Mouse (Mus musculus) layer of hippocampus, postnatal 36 days (tissue): ENCODE data around the gene E130114P18Rik. TPM values are rescaled to one million over a fixed set of nuclear protein-coding genes. Genes with fewer than 3 reads are reported as not detected.

ENCODE experiments used
- total RNA-seq, 2 experiments: library from RNA; stranded (reverse); gene quantifications; 2 replicates each; pipeline ENCODE4 v1.2.3; 2021

Gene E130114P18Rik
- total RNA-seq, 2 experiments from 2014 or later: 7.5 to 8.6 TPM

Other genes with a start within 250 kb of the E130114P18Rik start
- gene Nfia, start 5.3 kb downstream of the E130114P18Rik start, total RNA-seq: 100 to 1,000 TPM; 103 to 121 TPM